Mouse (Mus musculus) G1E-ER4 (cell line): ENCODE measurements around the gene Apeh. TPM values are rescaled to one million over a fixed set of nuclear protein-coding genes. Genes with fewer than 3 reads are reported as not detected.

Experiments
- GATA1 ChIP-seq: IDR thresholded peaks from one replicate; pipeline ENCODE4 v1.8.0; 2012; ENCODE audit warnings: low read length, inconsistent platforms
- polyA plus RNA-seq: library from polyadenylated mRNA; stranded (reverse); fragments of >175 nt; gene quantifications from 2 replicates; pipeline ENCODE4 v1.2.3, GENCODE M21; 2012

Apeh gene
- polyA plus RNA-seq, 1 experiment: 70.8 TPM

DNA sequence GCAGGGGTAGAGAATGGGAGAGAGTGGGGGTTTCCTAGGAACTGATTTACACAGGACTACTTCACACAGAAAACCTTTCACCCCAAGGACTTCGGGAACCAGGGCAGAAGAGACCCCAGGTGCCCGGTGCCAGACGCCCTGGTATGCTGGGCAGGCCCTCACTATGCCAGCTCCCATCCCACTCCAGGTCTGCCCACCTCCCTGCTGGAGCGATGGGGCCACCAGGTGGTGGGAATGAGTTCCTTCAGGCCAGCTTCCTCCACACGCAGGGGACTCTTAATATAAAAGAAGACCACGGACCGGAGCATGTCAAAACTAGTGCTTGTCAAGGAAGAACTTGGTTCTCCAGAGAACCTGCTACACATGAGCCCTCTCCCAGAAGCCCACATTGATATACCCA is 27.2 kb downstream of the Apeh start:
- TF ChIP-seq GATA1: no peak

DNA sequence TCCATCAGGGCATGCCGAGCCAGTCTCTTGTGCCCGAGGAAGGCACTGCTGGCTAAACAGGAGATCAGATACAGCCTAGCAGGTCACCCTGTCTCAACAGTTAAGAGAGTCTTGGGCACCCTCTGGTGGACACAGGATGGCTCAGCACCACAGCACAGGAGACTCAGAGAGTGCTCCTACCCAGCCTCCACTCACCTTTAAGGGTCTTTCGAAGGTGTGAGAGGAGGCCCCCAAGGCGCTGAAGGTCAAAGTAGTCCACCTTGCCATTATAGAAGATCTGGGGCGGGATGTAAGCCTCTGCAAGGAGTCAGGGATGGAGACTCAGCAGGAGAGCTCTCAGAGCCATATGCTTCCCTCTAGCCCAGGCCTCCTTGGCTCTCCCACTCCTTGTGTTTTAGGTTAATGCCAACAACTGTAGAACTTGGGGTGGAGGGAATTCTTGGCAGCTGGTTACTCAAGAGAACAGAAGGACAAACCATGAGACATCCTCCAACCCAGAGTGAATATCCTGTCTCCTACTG is 28.9 kb downstream of the Apeh start:
- no peak for TF ChIP-seq GATA1

DNA sequence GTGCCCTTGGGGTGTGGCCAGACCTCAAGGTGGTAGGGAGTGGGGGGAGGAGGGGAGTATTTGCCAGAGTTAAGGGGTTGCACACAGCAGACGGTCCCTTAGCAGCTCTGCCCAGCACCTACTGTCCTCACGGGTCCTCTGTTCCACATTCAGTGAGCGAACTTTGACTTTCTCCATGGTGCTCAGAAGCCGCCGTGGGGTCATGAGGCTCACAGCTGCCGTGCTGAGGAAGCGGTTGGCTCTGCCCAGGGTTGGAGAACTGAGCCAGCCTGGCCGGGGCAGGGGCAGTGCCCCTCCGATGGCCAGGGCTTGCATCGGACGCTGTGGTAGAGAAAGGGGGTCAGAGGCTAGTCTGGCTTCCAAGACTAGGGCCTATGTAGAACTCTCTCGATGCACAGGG is 31.0 kb downstream of the Apeh start:
- TF ChIP-seq GATA1: no peak

DNA sequence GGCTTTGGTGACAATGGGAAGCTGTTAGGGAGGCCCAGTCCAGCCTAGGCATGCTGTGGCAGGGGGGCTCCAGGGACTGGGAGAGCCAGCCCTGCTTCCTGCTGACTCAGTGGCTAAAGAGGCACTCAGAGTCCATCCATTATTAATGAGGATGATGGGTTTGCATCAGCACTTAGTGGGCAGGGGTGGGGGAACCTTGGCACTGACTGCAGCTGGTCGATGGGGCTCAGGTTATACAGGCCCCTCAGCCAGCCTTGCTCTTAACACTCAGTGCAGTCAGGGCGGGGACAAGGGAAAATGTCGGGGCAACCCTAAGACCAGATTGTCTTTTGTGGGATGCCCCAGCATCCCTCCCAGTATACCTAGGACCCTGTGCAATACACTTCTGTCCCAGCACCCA is 32.3 kb downstream of the Apeh start:
- TF ChIP-seq GATA1: no peak

DNA sequence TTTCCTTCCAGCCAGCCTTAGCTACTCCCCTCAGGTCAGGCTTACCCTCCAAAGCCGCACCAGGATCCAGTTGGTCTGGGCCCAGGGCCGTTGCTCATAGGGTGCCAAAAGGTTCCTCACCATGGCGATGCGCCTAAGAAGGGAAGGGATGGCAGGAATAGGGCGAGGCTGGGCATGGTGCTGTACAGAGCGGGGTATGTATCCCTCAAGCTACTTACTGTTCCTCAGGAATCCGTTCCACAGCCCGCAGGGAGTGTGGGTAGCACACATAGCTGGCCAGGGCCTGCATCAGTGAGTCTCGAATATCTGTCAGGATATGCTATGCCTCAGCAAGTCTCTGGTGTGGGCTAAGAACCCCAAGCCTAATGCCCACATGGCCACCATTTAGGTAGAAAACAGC is 36.1 kb downstream of the Apeh start:
- TF ChIP-seq GATA1: no peak

DNA sequence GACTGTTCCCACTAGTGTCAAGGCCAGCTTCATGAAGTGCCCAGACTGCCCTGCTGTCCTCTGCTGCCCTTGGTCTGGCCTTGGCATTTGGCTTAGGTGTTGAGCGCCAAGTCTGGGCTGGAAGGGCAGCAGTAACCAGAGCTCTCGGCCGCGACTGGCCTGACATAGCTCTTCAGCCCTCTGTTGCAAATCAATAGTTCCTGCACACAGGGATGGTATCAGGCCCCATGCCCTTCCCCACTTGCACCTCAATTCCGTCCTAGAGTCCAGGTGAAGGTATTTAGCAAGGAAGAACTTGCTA is 37.2 kb downstream of the Apeh start:
- no peak for TF ChIP-seq GATA1

DNA sequence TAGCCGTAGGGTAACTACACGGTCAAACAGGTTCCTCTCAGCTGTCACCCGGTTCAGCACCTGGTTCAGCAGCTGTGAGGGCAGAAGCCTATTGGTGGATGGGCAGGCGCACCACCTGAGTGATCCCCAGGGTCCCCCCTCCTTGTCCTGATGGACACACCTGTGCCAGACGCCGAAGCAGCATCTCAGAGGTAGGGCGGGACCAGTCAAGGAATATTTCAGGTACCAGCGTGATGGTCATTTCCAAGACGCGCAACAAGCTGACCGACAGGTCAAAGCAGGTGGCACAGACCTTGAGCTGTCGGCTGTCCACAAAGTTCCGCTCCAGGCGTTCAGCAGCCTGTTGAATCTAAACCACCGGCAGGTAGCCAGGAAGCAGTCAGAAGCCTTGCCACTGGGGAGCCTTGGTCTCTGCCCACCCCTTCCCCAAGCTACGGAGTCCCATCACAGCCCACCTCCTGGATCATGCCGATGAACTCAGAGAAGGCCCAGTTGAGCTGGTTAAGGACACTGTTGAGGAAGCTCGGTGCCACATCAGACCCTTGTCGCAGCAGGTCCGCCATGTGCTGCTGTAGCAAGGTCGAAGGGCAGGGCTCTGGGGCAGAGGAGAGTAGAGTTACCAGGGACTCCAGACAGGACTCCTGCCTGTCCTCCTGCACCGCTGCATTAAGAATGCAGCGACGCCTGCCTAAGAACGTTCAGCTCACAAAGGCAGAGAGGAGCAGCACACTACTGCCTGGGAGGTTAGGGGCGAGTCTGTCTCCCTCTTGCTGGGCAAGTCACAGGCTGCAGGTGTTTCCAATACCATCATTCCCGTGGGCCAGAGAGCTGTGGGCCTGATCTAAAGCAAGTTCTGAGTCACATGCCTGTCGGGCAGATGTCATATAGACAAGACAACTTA is 37.8 kb downstream of the Apeh start:
- TF ChIP-seq GATA1: no peak

DNA sequence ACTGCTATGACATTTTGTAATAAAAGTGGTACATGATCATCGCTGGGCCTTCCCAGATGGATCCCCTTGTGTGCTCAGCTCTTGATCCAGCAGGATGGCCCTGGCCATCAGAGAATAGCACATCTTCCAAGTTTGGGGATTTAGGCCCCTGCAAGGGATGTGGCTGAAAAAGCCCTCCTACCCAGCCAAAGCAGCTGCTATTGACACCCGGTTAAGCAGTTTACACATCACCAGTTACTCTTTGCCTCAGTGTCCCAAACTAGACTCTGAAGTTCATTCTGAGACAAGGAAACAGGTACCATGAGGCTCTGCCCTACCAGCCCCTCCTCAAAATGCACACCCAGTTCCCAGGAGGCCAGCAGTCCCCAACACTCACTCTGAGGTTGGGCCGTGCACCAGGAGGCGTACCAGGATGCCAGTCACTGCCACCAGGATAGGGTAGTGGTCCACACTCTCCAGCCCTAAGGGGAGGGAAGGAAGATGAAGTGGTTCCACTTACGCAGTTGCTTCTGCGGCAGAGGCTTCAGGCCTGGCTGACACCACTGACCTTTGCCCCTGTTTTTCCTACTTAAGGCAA is 38.7 kb downstream of the Apeh start:
- TF ChIP-seq GATA1: no peak

DNA sequence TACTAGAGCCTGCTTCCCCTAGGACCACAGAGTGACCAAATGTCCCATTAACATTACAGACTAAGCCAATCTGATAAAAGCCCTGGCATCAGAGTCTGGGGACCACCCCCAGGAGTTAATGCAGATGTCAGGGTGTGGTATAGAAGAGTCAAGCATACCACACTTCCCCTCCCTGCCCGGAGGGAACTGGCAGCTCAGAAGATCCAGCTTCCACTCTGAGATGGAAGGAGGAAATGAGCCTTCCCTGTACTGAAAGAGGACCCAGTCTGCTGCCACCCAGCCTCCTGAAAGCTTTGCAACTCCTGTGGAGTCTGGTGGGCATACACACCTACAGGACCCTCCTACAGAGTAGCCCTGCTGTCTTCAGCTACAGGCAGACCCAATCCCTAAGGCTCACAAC is 39.3 kb downstream of the Apeh start:
- TF ChIP-seq GATA1: no peak

DNA sequence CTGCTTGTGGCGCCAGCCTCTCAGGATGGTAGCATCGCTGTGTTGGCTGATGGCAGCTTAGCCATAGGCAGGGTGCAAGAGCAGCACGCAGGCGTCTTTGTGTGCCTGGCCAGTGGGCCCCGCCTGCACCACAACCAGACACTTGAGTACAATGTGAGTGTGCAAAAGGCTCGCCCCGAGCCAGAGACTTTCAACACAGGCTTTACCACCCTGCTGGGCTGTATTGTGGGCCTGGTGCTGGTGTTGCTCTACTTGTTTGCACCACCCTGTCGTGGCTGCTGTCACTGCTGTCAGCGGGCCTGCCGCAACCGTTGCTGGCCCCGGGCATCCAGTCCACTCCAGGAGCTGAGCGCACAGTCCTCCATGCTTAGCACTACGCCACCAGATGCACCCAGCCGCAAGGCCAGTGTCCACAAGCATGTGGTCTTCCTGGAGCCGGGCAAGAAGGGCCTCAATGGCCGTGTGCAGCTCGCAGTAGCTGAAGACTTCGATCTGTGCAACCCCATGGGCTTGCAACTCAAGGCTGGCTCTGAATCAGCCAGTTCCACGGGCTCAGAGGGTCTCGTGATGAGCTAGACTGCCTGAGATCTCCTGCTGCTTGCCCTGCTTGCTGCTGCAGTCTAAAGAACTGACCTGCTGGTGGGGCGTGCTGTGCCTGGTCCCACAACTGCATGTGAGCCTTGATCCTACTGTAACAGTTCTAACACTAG is 39.9 kb downstream of the Apeh start:
- TF ChIP-seq GATA1: no peak

DNA sequence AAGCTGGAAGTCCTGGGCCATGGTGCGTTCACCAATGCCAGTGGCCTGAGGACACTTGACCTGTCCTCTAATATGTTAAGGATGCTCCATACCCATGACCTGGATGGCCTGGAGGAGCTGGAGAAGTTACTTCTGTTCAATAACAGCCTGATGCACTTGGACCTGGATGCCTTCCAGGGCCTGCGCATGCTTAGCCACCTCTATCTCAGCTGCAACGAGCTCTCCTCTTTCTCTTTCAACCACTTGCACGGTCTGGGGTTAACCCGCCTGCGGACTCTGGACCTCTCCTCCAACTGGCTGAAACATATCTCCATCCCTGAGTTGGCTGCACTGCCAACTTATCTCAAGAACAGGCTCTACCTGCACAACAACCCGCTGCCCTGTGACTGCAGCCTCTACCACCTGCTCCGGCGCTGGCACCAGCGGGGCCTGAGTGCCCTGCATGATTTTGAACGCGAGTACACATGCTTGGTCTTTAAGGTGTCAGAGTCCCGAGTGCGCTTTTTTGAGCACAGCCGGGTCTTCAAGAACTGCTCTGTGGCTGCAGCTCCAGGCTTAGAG is 40.7 kb downstream of the Apeh start:
- no peak for TF ChIP-seq GATA1

DNA sequence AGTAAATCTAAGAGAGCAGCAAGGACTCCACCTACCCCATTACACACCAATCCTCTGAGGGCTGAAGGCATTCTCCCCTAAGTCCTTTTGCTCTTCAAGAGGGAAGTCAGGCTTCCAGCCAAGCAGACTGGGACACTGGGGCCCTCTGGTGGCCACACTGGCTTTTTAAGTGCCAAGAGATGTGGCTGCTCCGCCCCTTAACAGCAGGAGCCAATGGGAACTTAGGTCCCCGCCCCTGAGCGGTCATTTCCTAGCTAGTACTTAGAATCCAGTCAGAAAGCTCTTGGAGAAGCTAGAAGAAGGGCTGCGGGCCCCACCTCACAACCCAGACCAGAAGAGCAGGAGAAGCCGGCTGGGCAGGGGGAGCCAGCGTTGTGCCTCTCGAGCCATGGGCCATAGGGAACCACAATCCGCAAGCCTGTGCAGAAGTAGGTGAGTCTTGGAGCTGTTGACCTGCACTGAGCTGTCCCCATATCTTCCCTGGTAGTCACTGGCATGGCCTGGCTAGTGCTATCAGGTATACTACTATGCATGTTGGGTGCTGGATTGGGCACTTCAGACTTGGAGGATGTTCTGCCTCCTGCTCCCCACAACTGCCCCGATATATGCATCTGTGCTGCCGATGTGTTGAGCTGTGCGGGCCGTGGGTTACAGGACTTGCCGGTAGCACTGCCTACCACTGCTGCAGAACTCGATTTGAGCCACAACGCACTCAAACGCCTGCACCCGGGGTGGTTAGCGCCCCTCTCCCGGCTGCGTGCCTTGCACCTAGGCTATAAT is 41.3 kb downstream of the Apeh start, which contains the start of gene Amigo3:
Gene Amigo3 (plus strand): TSS at position 275 of the 780 bp plus-strand sequence.
- TF ChIP-seq GATA1: no peak

DNA sequence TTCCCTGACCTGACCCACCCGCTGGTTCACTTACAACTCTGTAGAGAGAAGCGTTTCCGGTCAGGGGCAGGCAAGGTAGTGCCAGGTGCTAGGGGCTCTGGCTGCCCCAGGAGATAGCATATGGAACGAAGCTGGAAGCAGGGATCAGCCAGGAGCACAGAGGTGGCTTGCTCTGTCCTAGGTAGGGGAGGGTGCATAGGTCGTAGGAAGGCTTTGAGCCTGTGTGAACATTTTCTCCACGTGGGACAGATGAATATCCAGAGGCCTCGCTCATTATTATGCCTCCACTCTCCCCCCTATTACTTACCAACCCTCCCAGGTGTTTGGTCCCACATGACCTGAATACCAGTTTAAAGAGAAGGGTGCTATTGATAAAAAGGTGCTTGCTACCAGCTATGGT is 42.0 kb downstream of the Apeh start:
- TF ChIP-seq GATA1: no peak

DNA sequence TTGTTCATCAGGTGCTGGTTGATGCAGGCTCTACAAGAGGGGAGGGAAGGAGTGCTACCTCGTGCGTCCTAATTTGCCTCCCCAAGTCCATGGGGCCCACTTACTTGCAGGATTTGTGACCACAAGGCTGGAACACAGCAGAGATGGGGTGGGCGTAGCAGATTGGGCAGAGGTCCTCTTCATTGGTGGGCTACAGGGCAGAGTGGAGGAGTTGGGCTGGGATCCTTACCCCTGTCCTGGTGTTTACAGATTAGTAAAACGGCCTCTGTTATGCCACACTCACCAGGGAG is 42.5 kb downstream of the Apeh start:
- TF ChIP-seq GATA1: no peak

DNA sequence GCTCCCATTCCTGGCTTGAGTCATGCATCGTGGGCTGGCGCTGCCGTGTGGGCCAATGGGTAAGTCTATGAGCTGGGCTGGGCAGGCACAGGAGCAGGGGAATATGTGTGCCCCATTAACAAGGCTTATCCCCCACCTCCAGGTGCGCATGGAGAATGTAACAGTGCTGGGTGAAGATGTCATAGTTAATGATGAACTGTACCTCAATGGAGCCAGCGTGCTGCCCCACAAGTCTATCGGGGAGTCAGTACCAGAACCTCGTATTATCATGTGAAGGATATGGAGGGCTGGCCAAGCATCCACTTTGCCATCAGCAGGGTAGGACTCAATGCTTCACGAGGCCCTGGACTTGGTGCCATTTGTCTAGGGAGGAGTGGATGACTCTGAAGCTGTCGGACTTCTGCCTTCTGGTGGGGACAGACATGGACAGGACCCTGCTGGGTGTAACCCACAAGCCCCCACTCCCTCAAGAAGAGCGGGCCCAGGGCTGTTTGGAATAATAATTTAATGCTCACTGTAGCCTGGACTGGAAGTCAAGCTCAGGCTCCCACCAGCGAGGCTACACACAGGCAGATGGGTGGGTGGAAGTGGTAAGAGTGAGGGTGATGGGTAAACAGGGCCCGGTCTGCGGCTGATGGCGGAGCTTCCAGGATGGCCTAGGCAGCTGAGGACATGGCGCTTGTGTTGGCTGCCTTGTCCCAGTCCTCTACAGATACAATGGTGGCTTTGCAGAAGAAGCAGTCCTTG is 43.0 kb downstream of the Apeh start:
- no peak for TF ChIP-seq GATA1
